Mouse (Mus musculus): ENCODE results near the gene Slc38a6. TPM values are rescaled to one million over a fixed set of nuclear protein-coding genes. Genes with fewer than 3 reads are reported as not detected.

Gene Slc38a6
- polyA plus RNA-seq, 1 experiment from 2014 or later: 4.9 TPM

DNA sequence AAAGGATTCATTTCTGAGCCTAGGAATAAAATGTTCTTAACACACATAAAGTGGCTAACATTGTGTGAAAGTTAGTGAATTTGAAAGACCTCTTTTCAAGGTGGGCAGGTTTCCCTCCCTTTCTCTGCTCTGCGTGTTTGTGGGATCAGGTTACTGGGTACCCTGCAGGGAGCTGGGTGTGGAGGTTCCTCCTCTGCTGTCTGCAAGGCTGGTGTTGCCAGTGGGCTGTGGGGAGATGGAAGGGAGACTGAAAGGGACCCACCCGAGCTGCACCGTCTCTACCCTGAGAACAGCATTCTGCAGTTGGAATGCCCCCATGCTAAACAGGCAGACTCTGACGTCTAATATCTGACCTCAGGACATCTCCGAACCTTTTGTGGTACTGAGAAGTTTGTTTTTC is 70.7 kb downstream of the Slc38a6 start:
- no peak overlapping the region for H3K4me2 ChIP-seq
- no peak overlapping the region for H3K27ac ChIP-seq
- no peaks in the 10 kb centered on the region for H3K27me3 ChIP-seq
- H3K9me3 ChIP-seq (replicated peaks): no peaks in the 10 kb centered on the region
- H3K36me3 ChIP-seq: no peaks in the 10 kb centered on the region
- H3K4me1 ChIP-seq (replicated peaks): peaks cover 15% of the 10 kb centered on the region
- no peak overlapping the region for H3K9ac ChIP-seq
- 63% methylated on average over 5 of the region's 5 CpGs for WGBS
- H3K4me3 ChIP-seq: no peak overlapping the region
- ATAC-seq (replicated peaks; ENCODE audit: insufficient number of reproducible peaks, insufficient read depth, low FRiP score, low read depth): no peak

DNA sequence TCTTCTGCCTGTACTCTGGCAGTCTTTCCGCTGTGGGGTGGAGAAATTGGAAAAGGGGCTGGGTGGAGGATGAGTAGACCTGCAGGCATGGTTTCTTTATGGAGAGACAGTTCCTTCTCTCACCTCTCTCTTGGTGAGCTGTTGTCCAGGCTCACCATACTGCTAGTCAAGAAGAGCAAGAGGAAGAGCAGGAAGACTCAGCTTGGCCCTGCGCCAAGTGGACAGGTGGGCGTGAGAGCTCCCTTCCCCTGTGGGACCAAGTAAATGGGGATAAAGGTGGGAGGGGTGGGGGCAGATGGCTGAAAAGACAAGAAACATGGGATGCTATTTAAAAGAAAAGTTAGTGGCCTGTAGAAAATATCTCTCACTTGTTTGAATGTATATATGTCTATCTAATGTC is 71.2 kb downstream of the Slc38a6 start:
- peaks cover 15% of the 10 kb centered on the region for H3K4me1 ChIP-seq (replicated peaks)
- no peaks in the 10 kb centered on the region for H3K27me3 ChIP-seq
- no peaks in the 10 kb centered on the region for H3K36me3 ChIP-seq
- no peak for ATAC-seq (replicated peaks; ENCODE audit: insufficient number of reproducible peaks, insufficient read depth, low FRiP score, low read depth)
- no peak overlapping the region for H3K9ac ChIP-seq
- no peaks in the 10 kb centered on the region for H3K9me3 ChIP-seq (replicated peaks)
- no peak overlapping the region for H3K4me3 ChIP-seq
- H3K27ac ChIP-seq: no peak overlapping the region
- H3K4me2 ChIP-seq: no peak overlapping the region
- 83% methylated on average over 3 of the region's 3 CpGs for WGBS

- Histone ChIP-seq H3K9me3 (replicated peaks) (no peaks in the 10 kb centered on the region), H3K4me2 (no peak overlapping the region), H3K27ac (no peak overlapping the region), H3K4me1 (replicated peaks) (peaks cover 13% of the 10 kb centered on the region), H3K36me3 (no peaks in the 10 kb centered on the region), H3K27me3 (no peaks in the 10 kb centered on the region), H3K4me3 (no peak overlapping the region), H3K9ac (no peak overlapping the region)
- ATAC-seq (replicated peaks; ENCODE audit: insufficient number of reproducible peaks, insufficient read depth, low FRiP score, low read depth): 0 out of 2 replicates have a peak, but pooled peaks have one; percentile 27
- 64% methylated on average over 2 of the region's 2 CpGs for WGBS
Observed at GRCm38 (mm10) chr12:73358640-73359039, 72.1 kb downstream of the Slc38a6 start.

- Histone ChIP-seq H3K4me2 (no peak overlapping the region), H3K4me3 (no peak overlapping the region), H3K27me3 (no peaks in the 10 kb centered on the region), H3K4me1 (replicated peaks) (peaks cover 4% of the 10 kb centered on the region; the same call in 1 of the 2 replicates), H3K27ac (no peak overlapping the region), H3K36me3 (no peaks in the 10 kb centered on the region), H3K9ac (no peak overlapping the region), H3K9me3 (replicated peaks) (no peaks in the 10 kb centered on the region)
- no peak for ATAC-seq (replicated peaks; ENCODE audit: insufficient number of reproducible peaks, insufficient read depth, low FRiP score, low read depth)
- 62% methylated on average over 4 of the region's 4 CpGs for WGBS
Observed at GRCm38 (mm10) chr12:73359520-73359919, 72.9 kb downstream of the Slc38a6 start.

DNA sequence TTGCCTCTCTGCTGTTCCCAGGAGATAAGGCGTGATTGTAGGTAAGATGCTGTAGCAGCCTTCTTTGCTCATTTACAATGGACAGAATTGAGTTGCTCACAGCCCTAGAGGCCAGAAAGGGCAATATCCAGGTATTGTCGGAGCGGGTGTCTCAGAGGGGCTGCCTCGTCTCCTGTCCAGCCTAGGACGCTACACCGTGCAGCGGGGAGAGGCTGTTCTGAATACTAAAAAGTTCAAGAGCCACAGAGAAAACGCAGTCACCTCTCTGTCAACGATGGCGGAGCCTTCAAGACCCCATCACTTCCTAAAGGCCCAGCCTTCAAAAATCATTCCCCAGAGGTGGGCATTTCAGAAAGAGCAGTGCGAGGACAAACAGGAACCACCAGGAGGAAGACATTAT is 74.6 kb downstream of the Slc38a6 start:
- Histone ChIP-seq H3K27ac (no peak overlapping the region), H3K4me1 (replicated peaks) (no peaks in the 10 kb centered on the region), H3K4me2 (no peak overlapping the region), H3K9me3 (replicated peaks) (no peaks in the 10 kb centered on the region), H3K9ac (no peak overlapping the region), H3K27me3 (no peaks in the 10 kb centered on the region), H3K36me3 (no peaks in the 10 kb centered on the region), H3K4me3 (no peak overlapping the region)
- no peak for ATAC-seq (replicated peaks; ENCODE audit: insufficient number of reproducible peaks, insufficient read depth, low FRiP score, low read depth)
- WGBS: 81% methylated on average over 11 of the region's 11 CpGs

DNA sequence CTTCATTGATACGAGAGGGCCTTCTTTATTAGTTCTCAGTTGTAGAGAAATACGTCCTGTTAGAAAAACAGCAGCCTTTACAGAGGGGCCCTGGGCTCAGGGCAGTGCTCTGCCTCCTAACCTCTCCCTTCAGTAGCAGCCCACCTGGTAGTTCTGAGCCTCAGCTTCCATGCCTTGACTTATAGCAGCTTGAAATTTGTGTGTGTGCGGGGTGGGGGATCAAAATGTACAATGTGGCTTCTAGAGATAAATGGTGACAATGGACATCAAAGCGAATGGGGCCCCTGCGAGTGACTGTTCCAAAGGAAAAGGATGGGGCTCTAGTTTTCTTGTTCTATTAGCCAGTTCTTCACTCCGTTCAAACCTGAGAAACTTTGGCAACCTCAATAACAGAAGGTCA is 76.8 kb downstream of the Slc38a6 start:
- H3K4me2 ChIP-seq: no peak overlapping the region
- H3K9me3 ChIP-seq (replicated peaks): no peaks in the 10 kb centered on the region
- H3K4me1 ChIP-seq (replicated peaks): peaks cover 11% of the 10 kb centered on the region
- H3K9ac ChIP-seq: no peak overlapping the region
- H3K27ac ChIP-seq: no peak overlapping the region
- H3K36me3 ChIP-seq: no peaks in the 10 kb centered on the region
- H3K4me3 ChIP-seq: no peak overlapping the region
- no peaks in the 10 kb centered on the region for H3K27me3 ChIP-seq
- WGBS: 80% methylated on average over 6 of the region's 6 CpGs
- no peak for ATAC-seq (replicated peaks; ENCODE audit: insufficient number of reproducible peaks, insufficient read depth, low FRiP score, low read depth)

- peaks cover 11% of the 10 kb centered on the region for H3K4me1 ChIP-seq (replicated peaks)
- no peak for ATAC-seq (replicated peaks; ENCODE audit: insufficient number of reproducible peaks, insufficient read depth, low FRiP score, low read depth)
- WGBS: 93% methylated on average over 3 of the region's 3 CpGs
- no peak overlapping the region for H3K4me2 ChIP-seq
- H3K4me3 ChIP-seq: no peak overlapping the region
- H3K9me3 ChIP-seq (replicated peaks): no peaks in the 10 kb centered on the region
- no peak overlapping the region for H3K27ac ChIP-seq
- no peaks in the 10 kb centered on the region for H3K36me3 ChIP-seq
- no peaks in the 10 kb centered on the region for H3K27me3 ChIP-seq
- H3K9ac ChIP-seq: no peak overlapping the region
Observed at GRCm38 (mm10) chr12:73363956-73364355, 77.4 kb downstream of the Slc38a6 start.

DNA sequence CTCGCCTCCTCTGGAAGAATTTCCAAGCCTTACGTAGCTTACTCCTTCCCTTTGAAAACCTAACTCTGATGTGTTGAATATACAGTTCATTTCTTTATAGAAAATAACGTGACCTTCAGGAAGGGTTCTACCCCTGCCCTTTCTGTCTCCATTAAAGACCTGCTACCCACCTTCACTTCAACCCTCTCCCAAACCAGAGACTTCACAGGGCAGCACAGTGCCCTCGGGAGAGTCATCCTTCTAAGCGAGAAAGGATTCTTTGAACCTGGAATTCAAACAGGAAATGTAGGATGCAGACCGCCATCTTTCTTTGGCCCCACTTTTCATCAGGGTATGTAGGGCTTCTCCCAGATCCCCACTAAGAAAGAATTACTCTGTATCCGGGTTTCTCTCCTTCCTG is 80.0 kb downstream of the Slc38a6 start:
- 85% methylated on average over 7 of the region's 7 CpGs for WGBS
- Histone ChIP-seq H3K36me3 (no peaks in the 10 kb centered on the region), H3K27ac (no peak overlapping the region)

GRCm38 (mm10) chr12:73367460-73368079 is 81.0 kb downstream of the Slc38a6 start:
- Histone ChIP-seq H3K4me3 (no peak overlapping the region), H3K27ac (peak overlapping the region; percentile 6; the same call in 1 of the 2 replicates)
- ATAC-seq (replicated peaks; ENCODE audit: insufficient number of reproducible peaks, insufficient read depth, low FRiP score, low read depth): 0 out of 2 replicates have a peak, but pooled peaks have one; percentile 18

More for the DNA sequence above, 80.0 kb downstream of the Slc38a6 start:
- no peaks in the 10 kb centered on the region for H3K27me3 ChIP-seq
- no peaks in the 10 kb centered on the region for H3K9me3 ChIP-seq (replicated peaks)
- H3K4me3 ChIP-seq: no peak overlapping the region
- ATAC-seq (replicated peaks; ENCODE audit: insufficient number of reproducible peaks, insufficient read depth, low FRiP score, low read depth): no peak
- H3K4me1 ChIP-seq (replicated peaks): peaks cover 19% of the 10 kb centered on the region
- H3K9ac ChIP-seq: no peak overlapping the region
- H3K4me2 ChIP-seq: no peak overlapping the region

GRCm38 (mm10) chr12:73368868-73369608 is 82.5 kb downstream of the Slc38a6 start:
- no peaks in the 10 kb centered on the region for H3K36me3 ChIP-seq

More at GRCm38 (mm10) chr12:73367460-73368079, 81.0 kb downstream of the Slc38a6 start:
- no peaks in the 10 kb centered on the region for H3K9me3 ChIP-seq (replicated peaks)
- no peaks in the 10 kb centered on the region for H3K27me3 ChIP-seq
- WGBS: 30% methylated on average over 20 of the region's 20 CpGs
- H3K4me2 ChIP-seq: peak overlapping the region; percentile 21; the same call in 1 of the 2 replicates
- H3K36me3 ChIP-seq: no peaks in the 10 kb centered on the region
- no peak overlapping the region for H3K9ac ChIP-seq
- H3K4me1 ChIP-seq (replicated peaks): peaks cover 19% of the 10 kb centered on the region

GRCm38 (mm10) chr12:73370367-73370944 is 83.9 kb downstream of the Slc38a6 start:
- 54% methylated on average over 4 of the region's 4 CpGs for WGBS
- H3K9ac ChIP-seq: no peak overlapping the region

More at GRCm38 (mm10) chr12:73368868-73369608, 82.5 kb downstream of the Slc38a6 start:
- Histone ChIP-seq H3K9ac (no peak overlapping the region), H3K27me3 (no peaks in the 10 kb centered on the region), H3K27ac (no peak overlapping the region), H3K4me1 (replicated peaks) (peaks cover 19% of the 10 kb centered on the region), H3K9me3 (replicated peaks) (no peaks in the 10 kb centered on the region), H3K4me2 (no peak overlapping the region), H3K4me3 (no peak overlapping the region)
- ATAC-seq (replicated peaks; ENCODE audit: insufficient number of reproducible peaks, insufficient read depth, low FRiP score, low read depth): no peak
- WGBS: 72% methylated on average over 7 of the region's 7 CpGs

More at GRCm38 (mm10) chr12:73370367-73370944, 83.9 kb downstream of the Slc38a6 start:
- Histone ChIP-seq H3K27ac (no peak overlapping the region), H3K9me3 (replicated peaks) (no peaks in the 10 kb centered on the region), H3K4me2 (no peak overlapping the region), H3K36me3 (no peaks in the 10 kb centered on the region), H3K4me3 (no peak overlapping the region), H3K4me1 (replicated peaks) (peaks cover 19% of the 10 kb centered on the region), H3K27me3 (no peaks in the 10 kb centered on the region)
- ATAC-seq (replicated peaks; ENCODE audit: insufficient number of reproducible peaks, insufficient read depth, low FRiP score, low read depth): no peak
